Mouse (Mus musculus): ENCODE data around the gene Fmnl3.

Gene Fmnl3

GRCm38 (mm10) chr15:99343414-99344147 lies 26.7 kb downstream of the Fmnl3 start:
- DNase-seq (ENCODE audit: low read depth, low spot score), result peak; percentile 60

GRCm38 (mm10) chr15:99342194-99342981 lies 27.9 kb downstream of the Fmnl3 start:
- DNase-seq (ENCODE audit: low read depth, low spot score), result no peak

GRCm38 (mm10) chr15:99341102-99341501 lies 29.2 kb downstream of the Fmnl3 start:
- DNase-seq (ENCODE audit: low read depth, low spot score), result no peak

- DNase-seq (ENCODE audit: low read depth, low spot score), result no peak
Observed at GRCm38 (mm10) chr15:99339669-99340068, 30.6 kb downstream of the Fmnl3 start.

DNA sequence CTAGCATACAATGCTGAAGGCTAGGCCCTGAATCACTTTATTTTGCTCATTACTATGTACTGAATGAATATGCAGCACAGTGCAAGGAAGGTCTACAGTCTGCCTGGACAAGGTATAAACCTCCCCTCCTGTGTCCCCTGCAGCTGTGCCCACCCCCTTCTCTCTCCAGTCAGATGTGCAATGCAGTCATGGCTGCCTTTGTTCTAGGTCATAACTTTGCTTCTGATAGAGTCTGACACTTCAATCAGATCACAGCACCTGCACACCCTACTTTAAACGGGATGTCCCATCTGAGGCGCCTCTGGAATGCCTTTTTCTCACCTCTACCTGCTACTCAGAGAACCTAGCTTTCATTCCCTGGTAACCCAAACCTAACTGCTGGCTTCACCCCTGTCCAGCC lies 31.4 kb downstream of the Fmnl3 start:
- no peak for DNase-seq (ENCODE audit: low read depth, low spot score)

- DNase-seq (ENCODE audit: low read depth, low spot score), result no peak
Observed at GRCm38 (mm10) chr15:99335801-99336320, 34.4 kb downstream of the Fmnl3 start.

- no peak for DNase-seq (ENCODE audit: low read depth, low spot score)
Observed at GRCm38 (mm10) chr15:99334500-99334899, 35.8 kb downstream of the Fmnl3 start.

DNA sequence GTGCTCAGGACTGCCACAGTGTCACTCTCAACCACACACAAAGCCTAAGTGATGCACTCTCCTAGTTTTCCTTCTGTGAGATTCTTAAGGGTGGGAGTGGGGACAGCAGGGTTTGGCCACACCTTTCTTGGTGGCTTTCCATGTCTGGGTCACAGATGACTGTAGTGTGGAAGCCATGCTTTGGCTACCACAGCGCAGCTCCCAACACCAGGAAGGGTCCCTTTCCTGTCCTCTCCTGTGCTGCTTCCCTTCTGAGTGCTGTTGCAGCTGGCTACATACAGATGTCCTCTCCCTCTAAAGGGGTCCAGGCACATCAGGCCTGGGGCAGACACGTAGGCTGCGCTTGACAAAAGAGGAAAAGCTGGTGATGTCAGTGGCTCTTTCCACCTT lies 36.6 kb downstream of the Fmnl3 start:
- DNase-seq (ENCODE audit: low read depth, low spot score), result no peak

DNA sequence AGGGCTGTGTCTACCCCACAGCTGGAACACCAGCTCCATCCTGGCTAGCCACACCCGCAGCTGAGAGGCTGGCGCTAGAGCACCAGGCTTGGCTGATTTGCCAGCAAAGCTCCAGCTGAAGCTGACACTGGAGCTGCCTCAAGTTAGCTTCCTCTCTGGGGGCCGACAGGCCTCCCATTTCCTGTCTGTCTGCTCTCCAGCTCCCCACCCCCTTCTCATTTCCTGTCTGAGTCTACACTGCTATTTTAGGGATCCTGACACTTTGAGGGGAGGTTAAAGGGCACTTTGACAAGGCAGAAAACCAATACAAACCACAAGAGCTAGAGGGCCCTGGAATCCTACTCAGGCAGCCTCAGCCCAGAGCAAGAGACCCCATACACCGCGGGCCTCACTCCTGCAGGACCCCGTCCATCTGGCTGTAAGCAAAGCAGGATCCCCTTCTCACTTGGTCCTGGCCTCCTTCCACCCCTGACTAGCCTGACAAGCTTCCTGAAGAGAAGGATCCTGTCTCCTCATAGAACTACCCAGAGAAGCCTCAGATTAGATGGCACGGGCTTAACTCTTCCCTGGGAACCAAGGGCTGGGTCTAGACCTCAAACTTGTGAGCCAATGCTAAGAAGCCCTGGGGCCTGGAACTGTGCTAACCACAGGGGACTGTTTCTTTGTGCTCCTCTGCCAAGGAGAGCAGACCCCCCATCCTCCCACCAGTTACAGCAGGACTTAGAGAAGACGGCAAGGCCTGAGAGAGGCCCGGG lies 37.2 kb downstream of the Fmnl3 start:
- peak; percentile 92 for DNase-seq (ENCODE audit: low read depth, low spot score)

DNA sequence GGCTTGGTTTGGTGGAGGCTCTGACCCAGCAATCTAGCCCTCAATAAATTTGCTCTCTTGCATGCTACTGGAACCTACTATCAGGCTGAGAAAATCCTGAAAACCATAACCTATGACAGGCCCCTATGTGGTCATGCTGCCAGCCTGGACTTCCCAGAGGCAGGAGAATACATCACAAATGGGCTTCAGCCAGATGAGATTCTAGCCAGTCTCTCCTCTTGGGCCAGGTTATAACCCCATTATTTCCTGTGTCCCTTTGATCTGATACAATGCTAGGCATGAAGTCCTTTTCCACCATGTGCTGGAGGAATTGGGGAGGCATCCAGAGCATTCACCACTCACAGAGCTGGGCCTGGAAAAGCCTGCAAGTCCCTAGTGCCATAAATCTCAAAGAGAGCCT lies 38.2 kb downstream of the Fmnl3 start:
- no peak for DNase-seq (ENCODE audit: low read depth, low spot score)

- no peak for DNase-seq (ENCODE audit: low read depth, low spot score)
Observed at GRCm38 (mm10) chr15:99331341-99331740, 38.9 kb downstream of the Fmnl3 start.

DNA sequence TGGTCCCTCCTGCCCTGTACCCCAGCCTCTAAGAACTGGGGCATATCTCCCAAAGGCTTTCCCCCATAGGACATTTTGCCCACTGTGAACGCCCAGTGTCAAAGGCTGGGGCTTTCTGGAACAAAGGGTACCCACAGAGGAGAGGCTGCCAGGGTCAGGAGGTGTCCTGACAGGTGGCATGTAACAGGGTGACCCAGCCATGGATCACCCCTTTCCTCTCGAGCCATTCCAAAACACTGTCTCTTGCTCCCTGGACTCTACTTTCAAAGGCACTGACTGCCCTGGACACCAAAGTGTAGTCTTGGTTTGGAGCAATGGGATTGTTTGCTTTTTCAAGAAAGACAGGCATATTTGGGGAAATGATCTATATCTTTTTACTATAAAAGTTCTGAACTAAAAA lies 40.0 kb downstream of the Fmnl3 start:
- no peak for DNase-seq (ENCODE audit: low read depth, low spot score)

DNA sequence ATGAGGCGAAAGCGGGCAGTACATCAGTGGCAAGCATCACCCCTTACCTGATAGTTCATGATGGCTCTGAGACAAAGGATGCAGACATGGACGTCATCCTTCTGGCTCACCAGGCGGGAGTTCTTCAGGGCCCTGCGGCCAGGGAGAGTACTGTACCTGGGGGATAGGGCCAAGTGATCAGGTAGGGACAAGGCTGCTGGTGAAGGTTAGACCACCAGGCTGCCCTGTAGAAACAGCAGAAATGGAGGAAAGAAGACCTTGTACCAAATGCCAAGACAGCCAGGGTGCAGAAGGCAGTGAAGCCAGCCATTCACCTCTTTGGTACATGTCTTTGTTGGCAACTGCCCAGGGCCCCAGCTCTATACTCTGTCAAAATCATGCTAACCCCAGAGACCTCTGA lies 42.3 kb downstream of the Fmnl3 start:
- no peak for DNase-seq (ENCODE audit: low read depth, low spot score)

DNA sequence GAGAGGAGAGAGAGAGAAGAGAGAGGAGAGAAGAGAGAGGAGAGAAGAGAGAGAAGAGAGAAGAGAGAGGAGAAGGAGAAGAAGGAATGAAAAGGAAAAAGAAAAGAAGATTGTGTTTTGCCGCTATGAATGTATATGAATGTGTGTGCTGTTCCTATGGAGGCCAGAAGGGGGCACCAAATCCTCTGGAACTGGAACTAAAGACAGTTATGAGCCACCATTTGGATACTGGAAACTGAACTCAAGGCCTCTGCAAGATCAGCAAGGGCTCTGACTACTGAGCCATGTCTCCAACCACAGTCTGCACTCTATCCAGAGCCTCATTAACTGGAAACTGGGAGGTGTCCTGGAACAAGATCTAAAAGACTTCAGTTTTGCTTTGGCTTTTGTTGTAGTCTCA lies 43.3 kb downstream of the Fmnl3 start:
- DNase-seq (ENCODE audit: low read depth, low spot score), result no peak

DNA sequence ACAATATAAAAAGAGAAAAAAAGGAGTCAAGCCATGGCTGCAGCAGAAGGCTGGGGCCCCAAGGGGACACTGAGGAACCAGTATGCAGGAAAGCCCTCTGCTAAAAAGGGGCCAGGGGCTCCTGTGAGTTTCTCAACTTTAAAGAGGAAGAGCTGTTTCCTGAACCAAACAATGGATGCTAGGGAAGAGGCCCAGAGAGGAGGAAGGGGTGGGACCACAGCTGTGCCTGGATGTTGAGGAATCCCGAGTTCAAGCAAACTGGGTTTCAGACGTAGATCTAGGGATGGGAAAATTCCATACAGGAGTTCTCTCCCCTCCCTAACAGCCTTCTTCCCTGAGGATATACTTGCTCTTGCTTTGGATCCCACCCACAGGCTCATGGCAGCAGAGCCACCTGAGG lies 43.9 kb downstream of the Fmnl3 start:
- no peak for DNase-seq (ENCODE audit: low read depth, low spot score)

GRCm38 (mm10) chr15:99325598-99325997 lies 44.7 kb downstream of the Fmnl3 start:
- DNase-seq (ENCODE audit: low read depth, low spot score), result no peak

- no peak for DNase-seq (ENCODE audit: low read depth, low spot score)
Observed at GRCm38 (mm10) chr15:99324151-99324550, 46.1 kb downstream of the Fmnl3 start.

DNA sequence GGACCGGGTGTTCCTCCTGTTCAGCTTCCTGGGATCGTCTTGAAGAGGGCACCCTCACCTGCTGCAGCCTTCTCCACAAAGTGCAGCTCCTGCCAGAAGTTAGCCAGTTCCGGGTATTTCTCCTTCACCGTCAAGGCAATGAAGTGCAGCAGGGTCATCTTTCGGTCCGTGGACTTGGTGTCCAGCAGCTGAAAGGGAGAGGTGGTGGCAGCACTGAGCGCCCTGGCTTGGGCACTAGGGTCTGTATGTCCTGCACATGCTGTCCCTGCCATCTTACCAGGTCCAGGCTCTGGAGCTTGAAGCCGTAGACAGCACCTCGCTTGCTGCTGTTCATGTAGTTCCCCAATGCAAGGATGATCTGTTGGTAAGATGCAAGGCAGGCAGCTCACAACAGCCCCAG lies 49.3 kb downstream of the Fmnl3 start:
- DNase-seq (ENCODE audit: low read depth, low spot score), result peak; percentile 57

DNA sequence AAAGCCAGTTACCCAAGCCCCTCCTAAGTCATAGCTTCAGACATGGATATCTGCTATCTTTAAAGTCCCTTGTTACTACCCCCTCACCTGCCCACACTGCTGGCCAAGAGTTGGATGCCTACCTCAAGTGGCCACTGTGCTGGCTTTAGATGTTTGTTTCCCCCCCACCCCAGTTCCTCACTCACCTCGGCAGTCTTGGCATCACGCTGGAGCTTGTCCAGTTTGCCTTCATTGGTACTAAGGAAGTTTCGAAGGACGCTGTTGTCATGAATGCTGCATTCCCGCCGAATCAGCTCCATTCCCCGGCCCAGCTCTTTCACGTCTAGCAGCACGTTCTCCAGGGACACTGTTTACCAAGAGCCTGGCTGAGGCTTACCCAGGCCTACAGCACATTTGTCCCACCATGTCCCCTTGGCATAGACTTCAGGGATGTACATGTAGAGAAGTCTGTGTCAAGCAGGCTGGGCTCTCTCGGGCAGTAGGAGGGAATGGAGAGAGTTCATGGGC lies 50.1 kb downstream of the Fmnl3 start:
- no peak for DNase-seq (ENCODE audit: low read depth, low spot score)

DNA sequence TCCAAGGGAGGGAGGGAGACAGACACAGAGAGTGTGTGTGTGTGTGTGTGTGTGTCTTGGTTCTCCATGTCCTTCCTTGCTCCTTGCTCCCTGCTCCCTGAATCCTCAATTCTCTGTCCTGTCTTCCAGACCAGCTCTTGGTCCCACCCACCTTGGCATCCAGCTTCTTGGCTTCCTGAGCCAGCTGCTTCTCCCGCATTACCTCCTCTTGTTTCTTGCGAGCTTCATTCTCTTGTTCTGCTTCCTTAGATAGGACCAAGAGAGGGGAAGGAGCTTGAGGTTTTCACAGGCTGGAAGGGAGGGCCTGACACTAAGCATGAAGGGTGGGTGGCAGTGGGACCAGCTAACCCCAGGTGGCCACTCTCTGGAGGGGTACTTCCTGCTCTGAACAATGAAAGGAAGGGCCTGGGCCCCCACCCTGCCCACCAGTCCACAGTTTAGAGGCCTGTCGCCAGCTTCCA lies 50.8 kb downstream of the Fmnl3 start:
- DNase-seq (ENCODE audit: low read depth, low spot score), result no peak

DNA sequence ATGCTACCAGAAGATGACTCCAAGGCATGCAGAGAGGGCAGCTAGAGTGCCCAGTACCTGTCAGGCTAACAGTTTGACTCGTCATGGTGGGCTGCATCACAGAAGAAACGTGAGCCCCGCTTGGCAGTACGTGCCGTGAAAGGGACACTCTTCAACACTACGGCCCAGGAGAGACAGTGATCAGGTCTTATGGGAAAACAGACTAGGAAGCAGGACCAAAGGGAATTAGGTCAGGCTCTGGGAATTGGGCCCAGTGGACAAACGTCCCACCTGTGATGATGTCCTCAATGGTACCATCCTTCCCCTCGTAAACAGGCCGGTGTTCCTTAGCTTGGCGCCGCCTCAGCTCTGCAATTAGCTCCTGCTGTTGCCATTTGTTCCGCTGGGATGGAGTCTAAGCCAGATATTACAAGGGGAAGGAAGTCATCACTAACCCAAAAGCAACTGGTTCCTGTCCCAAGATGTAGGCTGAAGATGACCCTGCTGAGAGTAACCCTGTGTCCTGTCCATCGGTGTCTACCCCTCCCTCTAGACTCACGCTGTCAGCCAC lies 51.3 kb downstream of the Fmnl3 start:
- no peak for DNase-seq (ENCODE audit: low read depth, low spot score)

DNA sequence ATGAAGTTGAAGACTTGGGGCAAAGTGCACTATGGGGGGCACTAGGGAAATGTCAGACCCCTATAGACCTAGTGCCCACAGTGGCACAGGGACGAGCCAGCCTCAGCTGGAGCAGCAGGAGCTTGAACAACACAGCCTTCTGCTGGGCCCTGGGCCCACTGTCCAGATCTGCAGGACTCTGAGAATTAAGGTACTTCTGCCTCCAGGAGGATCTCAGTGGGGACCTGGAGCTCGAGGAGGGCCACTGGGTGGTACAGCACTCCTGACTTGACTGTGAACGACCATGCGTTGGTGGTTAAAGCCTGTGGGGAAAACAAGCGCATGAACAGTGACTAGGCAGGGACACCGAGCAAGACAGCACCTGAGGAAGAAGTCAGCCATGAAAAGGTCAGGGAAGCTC lies 52.2 kb downstream of the Fmnl3 start:
- DNase-seq (ENCODE audit: low read depth, low spot score), result no peak
